Mouse (Mus musculus) megakaryocyte, embryonic 14.5 days (primary cell): ENCODE results near the gene Hist1h2bk.

Experiments
- FLI1 ChIP-seq: IDR thresholded peaks from 2 replicates; pipeline ENCODE4 v1.6.1; 2012; ENCODE audit warnings: low read length, inconsistent platforms, mixed read lengths
- GATA1 ChIP-seq: IDR thresholded peaks from 3 replicates; pipeline ENCODE4 v1.6.1; 2012; ENCODE audit warnings: mixed read lengths, low read length, inconsistent platforms, borderline replicate concordance

GRCm38 (mm10) chr13:22007121-22007510 lies 28.6 kb upstream of the Hist1h2bk start:
- TF ChIP-seq GATA1, result no peak
- no peak for TF ChIP-seq FLI1
